ENCODE assay signal across 24 mouse cellular contexts in genomic region chr17:71786456-71786855, GRCm38 (mm10). TPM values are rescaled to one million over a fixed set of nuclear protein-coding genes. Genes with fewer than 3 reads are reported as not detected.
"Had no signal": no experiment of that assay in that cellular context is flagged by ENCODE, and none has a peak within 500 bp of the region (broad histone marks: within the 10 kb centered on the region; RNA-seq: fewer than 3 reads in every experiment).

No protein-coding gene starts in this region.

- H3K4me2 ChIP-seq: limb, embryonic 12.5 days; limb, embryonic 15.5 days; liver, embryonic 11.5 days; lung, embryonic 14.5 days; midbrain, embryonic 12.5 days; midbrain, embryonic 15.5 days; neural tube, embryonic 12.5 days; neural tube, embryonic 15.5 days had no signal

- H3K27me3 ChIP-seq: limb, embryonic 15.5 days; midbrain, embryonic 12.5 days; midbrain, embryonic 15.5 days; neural tube, embryonic 12.5 days; neural tube, embryonic 15.5 days had no signal

- H3K27ac ChIP-seq: left cerebral cortex, adult 2 months; limb, embryonic 12.5 days; limb, embryonic 15.5 days; liver, embryonic 14.5 days; macrophage; midbrain, embryonic 12.5 days; midbrain, embryonic 15.5 days; neural tube, embryonic 12.5 days; neural tube, embryonic 15.5 days; stomach, postnatal 0 days had no signal

- H3K9me3 ChIP-seq: limb, embryonic 15.5 days; midbrain, embryonic 12.5 days; midbrain, embryonic 15.5 days; neural tube, embryonic 12.5 days; neural tube, embryonic 15.5 days had no signal

- H3K4me3 ChIP-seq: left cerebral cortex, adult 2 months; limb, embryonic 12.5 days; limb, embryonic 15.5 days; midbrain, embryonic 12.5 days; midbrain, embryonic 15.5 days; neural tube, embryonic 12.5 days; neural tube, embryonic 15.5 days had no signal

- DNase-seq: kidney, postnatal 25 days; layer of hippocampus, postnatal 36 days; liver, postnatal 0 days; lung, embryonic 14.5 days; right cerebral cortex, adult 18-20 months; right cerebral cortex, postnatal 14 days; right cerebral cortex, postnatal 4 days; thymus, adult 2 months; thymus, postnatal 14 days; thymus, postnatal 4 days had no signal

- H3K9ac ChIP-seq: limb, embryonic 12.5 days; limb, embryonic 15.5 days; liver, embryonic 14.5 days; liver, postnatal 0 days; lung, embryonic 14.5 days; midbrain, embryonic 12.5 days; midbrain, embryonic 15.5 days; neural tube, embryonic 12.5 days; neural tube, embryonic 15.5 days had no signal

- ATAC-seq: liver, postnatal 0 days; lung, postnatal 0 days; midbrain, embryonic 15.5 days had no signal

- H3K36me3 ChIP-seq: limb, embryonic 12.5 days; midbrain, embryonic 15.5 days had no signal

RNA-seq across cellular contexts. Expression of gene Clip4, which starts 18.2 kb away (rescaled TPM):
- polyA plus RNA-seq: macrophage had no signal

RNA-seq across cellular contexts. Expression of gene Pcare, which starts 33.8 kb away (rescaled TPM):
- polyA plus RNA-seq: large intestine, adult 2 months; limb, embryonic 12.5 days; limb, embryonic 15.5 days; liver, embryonic 11.5 days; liver, postnatal 0 days; lung, embryonic 14.5 days; lung, postnatal 0 days; macrophage; midbrain, embryonic 12.5 days; midbrain, embryonic 15.5 days; neural tube, embryonic 12.5 days; neural tube, embryonic 15.5 days; stomach, embryonic 14.5 days; stomach, postnatal 0 days; thymus, adult 2 months had no signal
